ENCODE assay signal across 9 mouse cellular contexts in the genomic region with DNA sequence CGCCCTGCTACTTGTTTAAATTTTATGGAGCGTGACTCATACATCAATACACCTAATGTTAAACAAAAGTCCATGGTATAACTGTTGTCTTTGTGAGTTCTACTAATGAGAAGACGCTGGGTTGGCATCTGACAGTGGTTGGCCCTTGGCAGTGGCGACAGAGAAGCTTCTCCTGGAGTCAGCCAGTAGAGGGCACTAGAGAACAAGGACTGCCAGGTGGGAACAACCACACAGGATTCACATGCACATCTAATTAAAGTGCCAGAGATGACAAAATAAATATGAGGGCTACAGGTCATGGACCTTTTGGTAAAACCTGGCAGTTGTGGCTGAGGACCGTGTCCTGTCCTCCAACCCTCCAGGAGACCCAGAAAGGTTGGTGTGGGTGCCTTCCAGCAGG. TPM values are rescaled to one million over a fixed set of nuclear protein-coding genes. Genes with fewer than 3 reads are reported as not detected.
DNase-seq lines count a peak whose midpoint lies in the region; ATAC-seq and TF ChIP-seq lines count a peak whose summit lies in the region.
"Had no signal": no experiment of that assay in that cellular context is flagged by ENCODE, and none has a peak within 500 bp of the region (broad histone marks: within the 10 kb centered on the region; RNA-seq: fewer than 3 reads in every experiment).

No protein-coding gene starts in this region.

- H3K4me1 ChIP-seq in hindbrain, embryonic 11.5 days (replicated peaks; ENCODE audit: control insufficient read depth, insufficient read depth, low read length): no peaks in the 10 kb centered on the region
- H3K4me1 ChIP-seq in liver, embryonic 14.5 days (replicated peaks; ENCODE audit: control insufficient read depth in 2 of 2, insufficient read depth in 2 of 2, low read length in 1 of 2): peaks cover 0 to 4% of the 10 kb centered on the region in 2 experiments; a peak in 1 of 4 replicates

- no peak for TF ChIP-seq EP300 in liver, embryonic 14.5 days (IDR thresholded peaks at IDR 0.05; ENCODE audit: low read depth)

- ATAC-seq in hindbrain, embryonic 11.5 days (ENCODE audit: low FRiP score): no peak
- ATAC-seq in liver, embryonic 14.5 days (ENCODE audit: insufficient read depth): no peak

- no peak overlapping the region for H3K27ac ChIP-seq in hindbrain, embryonic 11.5 days (ENCODE audit: low read depth, low read length)
- no peak overlapping the region for H3K27ac ChIP-seq in liver, embryonic 14.5 days
- H3K27ac ChIP-seq: stomach, embryonic 15.5 days had no signal

- TF ChIP-seq CTCF in liver, embryonic 14.5 days (IDR thresholded peaks at IDR 0.05; ENCODE audit: low read depth): peak; percentile 86

- H3K4me3 ChIP-seq in hindbrain, embryonic 11.5 days (ENCODE audit: low read depth, low read length): no peak overlapping the region
- no peak overlapping the region for H3K4me3 ChIP-seq in liver, embryonic 14.5 days (ENCODE audit: insufficient read depth in 1 of 2, low read depth in 2 of 2, low read length in 2 of 2)
- H3K4me3 ChIP-seq: stomach, embryonic 15.5 days had no signal

- H3K36me3 ChIP-seq in hindbrain, embryonic 11.5 days (ENCODE audit: control insufficient read depth, insufficient read depth, low read length): no peaks in the 10 kb centered on the region
- no peaks in the 10 kb centered on the region for H3K36me3 ChIP-seq in liver, embryonic 14.5 days (replicated peaks; ENCODE audit: control insufficient read depth, insufficient read depth, low read depth)
- H3K36me3 ChIP-seq: stomach, embryonic 15.5 days had no signal

- H3K27me3 ChIP-seq in hindbrain, embryonic 11.5 days (ENCODE audit: control insufficient read depth, insufficient read depth, low read length): no peaks in the 10 kb centered on the region; the same call in 1 of the 2 replicates
- H3K27me3 ChIP-seq in liver, embryonic 14.5 days (ENCODE audit: control insufficient read depth, insufficient read depth, low read length): no peaks in the 10 kb centered on the region
- H3K27me3 ChIP-seq: stomach, embryonic 15.5 days had no signal

- H3K9ac ChIP-seq in hindbrain, embryonic 11.5 days (ENCODE audit: low read depth, low read length): no peak overlapping the region
- no peak overlapping the region for H3K9ac ChIP-seq in liver, embryonic 14.5 days (replicated peaks)
- H3K9ac ChIP-seq: stomach, embryonic 15.5 days had no signal

- no peak overlapping the region for H3K4me2 ChIP-seq in hindbrain, embryonic 11.5 days (replicated peaks; ENCODE audit: low read depth, low read length)
- no peak overlapping the region for H3K4me2 ChIP-seq in liver, embryonic 14.5 days (ENCODE audit: low read depth)
- H3K4me2 ChIP-seq: stomach, embryonic 15.5 days had no signal

- 25% methylated on average over 5 of the region's 5 CpGs for WGBS in hindbrain, embryonic 11.5 days
- WGBS in liver, embryonic 14.5 days (ENCODE audit: insufficient replicate concordance): 13% methylated on average over 5 of the region's 5 CpGs

- H3K9me3 ChIP-seq in hindbrain, embryonic 11.5 days (ENCODE audit: control insufficient read depth, low read length): no peaks in the 10 kb centered on the region
- no peaks in the 10 kb centered on the region for H3K9me3 ChIP-seq in liver, embryonic 14.5 days (ENCODE audit: control insufficient read depth, low read length)
- H3K9me3 ChIP-seq: stomach, embryonic 15.5 days had no signal

- DNase-seq in ovary, postnatal 36 days (ENCODE audit: low spot score): peak; percentile 39
- no peak for DNase-seq in ovary, postnatal 10 days (ENCODE audit: low spot score)
- peak; percentile 67 for DNase-seq in adipocyte (ENCODE audit: low spot score)
- peak; percentile 86 to 89 for DNase-seq in cerebellum, postnatal 14 days
- peak; percentile 76 for DNase-seq in hindbrain, embryonic 11.5 days (ENCODE audit: low spot score)
- peak in 2 of 3 experiments; percentile 40 to 43 for DNase-seq in liver, embryonic 14.5 days (ENCODE audit: low read depth in 3 of 3, low spot score in 3 of 3)
- peak; percentile 36 for DNase-seq in right cerebral cortex, postnatal 25 days

RNA-seq across cellular contexts. Expression of a gene that starts 5.7 kb away (rescaled TPM):
- polyA plus RNA-seq in hindbrain, embryonic 11.5 days (2014; fragmentation: Nextera tagmentation; extraction: Ambion mirVana): not detected in 2 replicates
- polyA plus RNA-seq in liver, embryonic 14.5 days (2012; rRNA removed): not detected in 2 replicates
- polyA plus RNA-seq in liver, embryonic 14.5 days (2014; fragmentation: Nextera tagmentation; extraction: Ambion mirVana): not detected in 2 replicates
- polyA plus RNA-seq: heart, embryonic 14.5 days had no signal

RNA-seq across cellular contexts. Expression of a gene that starts 9.0 kb away (rescaled TPM):
- polyA plus RNA-seq in hindbrain, embryonic 11.5 days (2014; fragmentation: Nextera tagmentation; extraction: Ambion mirVana): 0.35 and 0.79 TPM in 2 replicates
- 10.1 and 16.8 TPM in 2 replicates for polyA plus RNA-seq in liver, embryonic 14.5 days (2012; rRNA removed)
- 27.4 and 27.6 TPM in 2 replicates for polyA plus RNA-seq in liver, embryonic 14.5 days (2014; fragmentation: Nextera tagmentation; extraction: Ambion mirVana)
- polyA plus RNA-seq: heart, embryonic 14.5 days had no signal

RNA-seq across cellular contexts. Expression of a gene that starts 26.7 kb away (rescaled TPM):
- not detected in 2 replicates for polyA plus RNA-seq in hindbrain, embryonic 11.5 days (2014; fragmentation: Nextera tagmentation; extraction: Ambion mirVana)
- not detected in 2 replicates for polyA plus RNA-seq in liver, embryonic 14.5 days (2012; rRNA removed)
- polyA plus RNA-seq in liver, embryonic 14.5 days (2014; fragmentation: Nextera tagmentation; extraction: Ambion mirVana): not detected in 2 replicates
- polyA plus RNA-seq: heart, embryonic 14.5 days had no signal
